Mouse (Mus musculus) T-cell, adult 2 months (primary cell): ENCODE data around the gene Kcmf1.

Experiments
- DNase-seq: peaks from one replicate; pipeline ENCODE4 v3.0.0; 2022; ENCODE audit warnings: low spot score

Kcmf1 gene

DNA sequence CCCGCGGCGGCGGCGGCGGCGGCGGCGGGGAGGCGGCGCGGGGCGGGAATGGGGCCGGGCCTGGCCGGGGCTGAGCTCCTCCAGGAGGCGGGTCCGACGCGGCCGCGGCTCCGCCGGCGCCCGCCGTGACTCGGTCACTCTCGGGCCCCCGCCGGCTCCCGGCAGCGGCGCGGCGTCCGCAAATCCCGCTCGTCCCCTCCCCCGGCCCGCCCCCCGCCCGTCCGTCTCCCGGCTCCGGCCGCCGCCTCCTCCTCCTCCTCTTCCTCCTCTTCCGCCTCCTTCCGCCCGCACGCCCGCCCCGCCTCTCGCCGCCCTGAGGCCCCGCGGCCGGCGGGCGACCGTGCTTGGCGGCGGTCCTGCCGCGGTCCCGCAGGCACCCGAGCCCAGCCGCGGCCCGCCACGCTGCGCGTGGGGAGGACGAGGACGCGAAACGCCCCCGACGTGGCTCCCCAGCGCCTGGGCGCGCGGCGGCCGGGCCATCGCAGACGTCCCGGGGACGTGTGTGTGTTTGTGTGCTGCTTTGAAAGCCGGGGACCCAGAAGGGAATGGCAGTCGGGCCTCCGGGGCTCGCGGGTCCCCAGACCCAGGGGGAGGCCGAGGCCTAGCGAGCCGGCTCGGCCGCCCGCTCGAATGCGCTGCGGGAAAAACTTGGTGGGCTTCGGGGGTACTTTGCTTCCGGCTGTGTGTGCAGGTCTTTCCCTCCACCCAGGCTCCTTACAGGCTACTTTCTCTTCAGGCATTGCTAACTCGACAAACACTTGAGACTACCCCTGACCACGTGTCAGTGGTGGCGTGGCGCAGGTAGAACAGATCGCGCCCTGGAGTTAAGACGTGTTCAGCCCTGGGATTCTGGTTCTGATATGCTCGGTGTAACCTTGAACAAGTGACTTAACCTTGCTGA is at the start of gene Kcmf1:
Gene Kcmf1, minus strand, starts transcription at position 199 of the 901 bp plus-strand sequence.
- peak; percentile 63 for DNase-seq

DNA sequence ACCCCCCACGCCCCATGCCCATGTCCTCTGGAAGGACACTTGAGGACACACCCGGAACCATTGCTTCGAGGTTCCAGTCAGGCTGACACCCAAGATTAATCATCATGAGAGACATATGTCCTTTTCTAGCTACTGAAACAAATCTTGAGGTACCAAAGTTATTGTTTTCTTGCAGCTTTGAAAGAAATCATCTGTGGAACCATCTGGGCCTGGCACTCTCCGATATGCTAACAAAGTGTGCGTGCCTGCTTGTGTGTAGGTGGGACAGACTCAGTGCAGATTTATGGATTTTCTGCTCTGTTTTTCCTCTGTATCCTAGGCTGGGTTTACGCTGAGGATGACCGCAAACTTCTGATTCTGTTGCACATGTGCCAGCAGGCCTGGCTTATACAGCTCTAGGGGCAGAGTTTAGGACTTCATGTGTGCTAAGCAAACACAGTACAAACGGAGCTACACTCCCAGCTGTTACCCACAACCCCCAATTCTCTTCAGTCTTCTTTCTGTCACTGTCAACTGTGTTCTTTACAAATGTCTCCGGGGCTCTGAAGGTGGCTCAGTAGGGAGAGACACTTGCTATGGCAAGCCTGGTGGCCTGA is 49.5 kb upstream of the Kcmf1 start:
- no peak for DNase-seq

DNA sequence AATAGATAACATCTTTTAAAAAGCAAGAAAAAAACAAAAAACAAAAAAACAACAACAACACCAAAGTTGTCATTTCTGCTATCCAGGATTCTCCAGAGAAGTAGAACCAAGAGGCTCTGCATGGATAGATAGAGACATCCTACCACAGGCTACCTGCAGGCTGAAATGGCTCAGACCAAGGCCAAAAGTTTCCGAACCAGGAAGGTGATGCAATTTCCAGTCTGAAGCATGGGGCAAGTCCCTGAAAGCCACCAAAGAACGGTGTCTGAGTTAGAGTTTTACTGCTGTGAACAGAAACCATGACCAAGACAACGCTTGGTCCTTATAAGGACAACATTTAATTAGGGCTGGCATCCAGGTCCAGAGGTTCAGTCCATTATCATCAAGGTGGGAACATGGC is 48.6 kb upstream of the Kcmf1 start:
- DNase-seq, result no peak

DNA sequence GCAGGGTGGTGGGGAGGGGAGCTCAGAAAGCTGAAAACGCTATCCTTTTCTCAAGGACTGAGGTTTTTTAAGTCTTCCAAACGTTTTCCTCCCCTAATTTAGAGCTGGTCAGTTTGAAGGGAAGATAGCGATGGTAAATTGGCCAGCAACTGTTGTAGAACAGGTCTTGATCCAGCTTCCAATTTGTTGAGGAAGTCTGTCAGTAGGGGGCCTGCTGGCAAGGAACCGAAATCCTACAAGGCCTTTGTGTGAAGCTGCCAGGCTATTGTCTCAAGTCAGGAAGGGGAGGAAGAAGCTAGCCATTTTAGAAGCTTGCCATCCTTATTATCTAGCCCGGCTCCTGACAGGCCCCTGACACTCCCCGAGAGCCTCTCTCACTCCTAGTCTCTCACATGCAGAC is 48.2 kb upstream of the Kcmf1 start:
- DNase-seq, result no peak

DNA sequence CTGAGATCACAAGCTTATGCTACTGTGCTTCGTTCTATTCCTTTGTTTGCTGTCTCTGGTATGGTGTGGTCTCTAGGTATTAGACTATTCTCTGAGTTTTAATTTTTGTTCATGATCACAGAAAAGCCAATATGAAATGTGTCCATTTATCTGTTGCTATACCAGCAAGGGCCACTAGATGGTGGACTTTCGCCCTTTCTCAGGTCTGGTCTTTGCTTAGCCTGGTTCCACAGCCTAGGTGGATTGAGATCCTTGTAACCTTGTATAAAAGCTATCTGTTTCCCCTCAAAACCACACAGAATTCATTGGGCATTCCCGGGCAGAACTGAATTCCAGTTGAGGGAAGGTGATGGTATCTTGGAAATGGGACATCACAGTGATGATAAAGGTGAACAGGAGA is 40.7 kb upstream of the Kcmf1 start:
- DNase-seq, result peak; percentile 76

DNA sequence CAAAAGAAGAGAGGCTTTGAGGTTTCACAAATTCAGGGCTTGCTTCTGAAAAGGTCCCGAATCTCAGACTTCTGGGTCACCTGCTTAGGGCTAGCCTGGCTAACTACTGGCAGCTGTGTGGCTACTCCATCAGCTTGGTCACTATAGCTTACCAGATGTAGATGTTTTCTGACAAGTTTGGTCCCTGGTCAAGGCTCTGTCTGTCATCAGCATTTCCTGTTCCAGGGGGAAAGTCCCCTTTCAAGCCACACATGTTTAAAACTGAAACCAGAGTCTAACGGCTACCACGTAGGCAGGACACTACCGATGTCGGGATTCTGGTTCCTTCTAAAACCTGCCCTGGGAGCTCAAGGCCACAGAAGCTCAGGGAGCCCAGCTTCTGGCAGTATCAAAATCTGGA is 38.1 kb upstream of the Kcmf1 start:
- DNase-seq, result peak; percentile 63

DNA sequence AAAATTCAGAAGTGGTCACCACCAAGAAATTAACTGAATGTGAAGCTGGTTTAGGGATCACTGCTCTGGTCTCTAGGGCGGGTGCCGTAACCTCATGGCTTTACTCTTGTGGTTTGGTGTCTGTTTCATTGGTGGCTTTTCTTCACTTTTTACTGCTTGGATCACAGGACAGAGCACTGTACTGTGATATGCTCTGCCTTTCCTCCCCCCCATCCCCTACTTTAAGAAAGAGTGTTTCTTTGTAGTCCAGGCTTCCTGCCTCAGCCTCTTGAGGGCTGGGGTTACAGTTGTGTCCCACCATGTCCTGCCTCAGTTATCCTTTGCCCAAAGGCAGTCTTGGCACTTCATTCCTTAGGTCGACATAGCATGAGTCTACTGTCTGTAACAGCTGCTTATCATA is 37.7 kb upstream of the Kcmf1 start:
- peak; percentile 54 for DNase-seq

DNA sequence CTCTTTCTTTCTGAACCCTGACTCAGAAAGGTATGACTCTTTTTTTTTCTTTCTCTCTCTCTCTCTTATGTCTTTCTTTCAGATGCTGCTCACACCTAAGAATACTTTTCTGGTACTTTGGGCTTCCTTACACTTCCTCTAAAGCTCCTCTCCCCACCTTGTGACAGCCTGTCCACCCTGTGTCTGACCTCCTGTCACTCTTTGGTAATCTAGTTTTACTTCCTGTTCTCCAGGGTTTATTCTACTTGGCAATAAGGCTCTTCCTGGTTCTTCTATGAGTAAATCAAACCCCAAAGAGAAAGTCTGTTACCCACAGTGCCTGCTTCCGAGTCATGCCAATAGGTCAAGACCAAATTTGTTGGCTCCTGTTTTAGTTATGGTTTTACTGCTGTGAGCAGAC is 33.2 kb upstream of the Kcmf1 start:
- no peak for DNase-seq

DNA sequence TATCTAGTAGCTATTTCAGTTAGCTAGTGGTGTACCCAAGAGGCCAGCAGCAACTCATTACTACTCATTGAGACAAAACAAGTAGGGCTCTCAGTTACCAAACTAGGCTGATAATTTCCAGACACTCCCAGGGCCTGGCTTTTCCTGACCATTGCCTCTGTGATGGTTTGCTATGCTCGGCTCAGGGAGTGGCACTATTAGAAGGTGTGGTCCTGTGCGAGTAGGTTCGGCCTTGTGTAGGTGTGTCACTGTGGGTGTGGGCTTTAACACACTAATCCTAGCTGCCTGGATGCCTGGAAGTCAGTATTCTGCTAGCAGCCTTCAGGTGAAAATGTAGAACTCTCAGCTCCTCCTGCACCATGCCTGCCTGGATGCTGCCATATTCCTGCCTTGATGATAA is 31.8 kb upstream of the Kcmf1 start:
- DNase-seq, result no peak

DNA sequence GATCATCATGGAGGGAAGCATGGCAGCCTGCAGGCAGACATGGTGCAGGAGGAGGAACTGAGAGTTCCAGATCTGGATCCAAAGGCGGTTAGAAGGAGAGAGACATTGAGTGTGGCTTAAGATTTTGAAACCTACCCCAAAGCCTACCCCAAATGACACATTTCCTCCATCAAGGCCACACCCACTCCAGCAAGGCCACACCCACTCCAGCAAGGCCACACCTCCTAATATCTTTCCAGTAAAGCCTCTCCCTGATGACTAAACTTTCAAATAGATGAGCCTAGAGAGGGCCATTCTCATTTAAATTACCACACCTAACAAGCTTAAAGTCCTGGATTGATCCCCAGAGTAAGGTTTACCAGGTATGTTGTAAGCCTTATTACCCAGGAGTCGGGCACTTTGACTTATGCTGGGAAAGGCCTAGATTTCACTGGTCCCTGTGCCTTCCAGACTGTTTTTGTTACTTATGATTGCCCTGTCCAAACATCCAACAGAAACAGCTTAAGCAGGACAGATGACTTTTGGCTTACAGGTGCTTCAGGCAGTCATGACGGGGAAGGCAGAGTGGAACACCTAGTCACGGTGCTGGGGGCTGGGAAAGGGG is 30.1 kb upstream of the Kcmf1 start:
- DNase-seq, result no peak

DNA sequence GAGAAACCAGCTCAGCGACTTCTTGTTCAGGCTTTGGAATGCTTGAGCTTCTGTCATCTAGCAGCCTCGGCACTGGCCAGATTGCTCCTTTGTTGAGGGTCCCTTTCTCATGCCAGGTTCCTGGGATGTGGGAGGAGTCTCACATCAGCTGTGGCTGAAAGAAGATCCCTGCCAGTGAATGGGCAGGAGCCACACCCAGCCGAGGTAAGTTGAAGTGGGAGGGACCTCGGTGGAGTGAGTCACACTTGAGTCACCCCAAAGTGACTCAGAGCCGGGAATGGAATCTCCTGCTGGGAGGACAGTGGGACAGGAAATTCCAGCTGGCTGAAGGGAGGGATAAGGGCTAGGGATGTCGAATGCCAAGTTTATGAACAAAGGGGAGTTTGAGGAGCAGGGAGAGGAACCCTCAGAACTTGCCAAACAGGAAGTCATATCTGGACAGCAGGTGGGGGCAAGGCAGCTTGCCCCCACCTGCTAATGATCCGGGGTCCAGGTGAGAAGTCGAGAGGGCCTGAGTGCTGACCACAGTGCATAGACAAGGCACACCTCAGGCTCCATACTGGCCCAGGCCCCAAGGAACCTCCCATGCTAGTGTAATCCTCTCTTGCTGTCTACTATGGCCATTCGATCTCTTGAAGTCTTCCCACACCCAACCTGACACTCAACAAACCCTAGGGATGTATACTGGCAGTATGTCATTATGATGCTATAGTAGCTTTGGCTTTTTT is 27.1 kb upstream of the Kcmf1 start:
- no peak for DNase-seq

DNA sequence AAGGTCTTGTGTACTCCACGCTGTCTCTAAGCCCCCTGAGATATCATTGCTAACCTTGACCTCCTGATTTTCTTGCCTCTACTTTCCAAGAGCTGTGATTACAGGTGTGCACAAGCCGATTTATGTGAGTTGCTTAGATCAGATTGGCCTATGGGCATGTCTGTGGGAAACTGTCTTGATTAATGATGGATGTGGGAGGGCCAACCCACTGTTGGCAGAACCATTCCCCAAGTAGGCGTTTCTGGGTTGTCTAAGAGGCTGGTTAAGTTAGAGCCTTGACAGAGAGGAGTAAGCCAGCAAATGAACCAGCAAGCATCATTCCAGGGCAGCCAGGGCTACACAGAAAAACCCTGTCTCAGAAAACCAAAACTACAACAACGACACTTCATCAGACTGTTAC is 26.3 kb upstream of the Kcmf1 start:
- DNase-seq, result no peak

DNA sequence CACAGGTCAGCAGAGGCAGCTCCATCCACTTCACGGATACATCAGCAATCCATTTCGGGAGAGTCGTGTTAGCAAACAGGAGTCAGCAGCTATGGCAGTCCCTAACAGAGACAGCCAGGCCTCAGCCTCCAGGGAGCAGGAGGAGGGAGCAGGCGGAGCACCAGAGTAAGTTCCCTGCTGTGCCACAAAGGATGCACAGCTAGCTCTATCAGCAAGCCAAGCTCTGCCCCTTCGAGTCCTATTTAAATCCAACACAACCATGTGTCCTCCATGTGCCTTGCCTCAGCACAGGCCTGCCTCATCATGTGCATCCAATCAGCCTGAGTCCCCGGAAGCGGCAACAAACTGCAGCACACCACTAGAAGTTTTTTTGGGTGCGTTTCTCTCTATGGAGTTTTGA is 23.6 kb upstream of the Kcmf1 start:
- no peak for DNase-seq

DNA sequence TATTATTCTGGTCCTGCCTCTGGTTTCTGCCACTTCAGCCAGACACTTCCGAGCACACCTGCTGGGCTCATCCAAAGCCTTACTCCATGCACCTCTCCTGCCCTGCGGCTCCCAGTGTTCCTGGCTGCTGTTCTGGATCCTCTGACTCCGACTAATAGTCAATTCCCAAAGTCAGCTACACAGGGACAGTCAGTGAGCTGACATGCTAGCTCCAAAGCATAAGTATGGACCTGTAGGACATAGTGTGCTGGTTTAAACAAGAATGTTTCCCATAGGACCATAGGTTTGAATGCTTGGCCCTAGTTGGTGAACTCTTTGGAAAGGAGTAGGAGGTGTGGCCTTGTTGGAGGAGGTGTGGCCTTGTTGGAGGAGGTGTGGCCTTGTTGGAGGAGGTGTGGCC is 21.3 kb upstream of the Kcmf1 start:
- no peak for DNase-seq

DNA sequence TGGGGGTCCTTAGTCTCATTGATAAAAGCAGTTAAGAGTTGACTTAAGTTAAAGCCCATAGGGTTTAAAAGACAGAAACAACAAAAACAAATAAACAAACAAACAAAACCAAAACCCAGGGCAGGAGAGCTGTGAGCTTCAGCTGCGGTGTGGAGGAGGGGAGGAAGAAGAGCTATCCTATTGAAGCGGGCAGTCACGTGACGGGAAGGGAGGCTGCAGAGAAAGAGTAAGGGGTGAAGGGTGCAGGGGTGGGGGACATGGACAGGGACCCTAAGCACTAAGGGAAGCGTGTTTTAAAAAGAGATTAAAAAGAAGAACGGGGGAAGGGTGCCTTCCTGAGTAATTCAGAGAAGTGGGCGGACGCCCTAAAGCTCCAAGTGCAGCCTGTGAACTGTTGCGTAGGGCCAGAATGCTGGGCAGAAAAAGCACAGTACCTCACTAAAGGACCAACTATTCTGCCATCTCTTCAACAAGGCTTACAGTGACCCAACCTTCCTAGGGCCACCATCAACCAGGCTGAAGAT is 18.8 kb upstream of the Kcmf1 start:
- no peak for DNase-seq

DNA sequence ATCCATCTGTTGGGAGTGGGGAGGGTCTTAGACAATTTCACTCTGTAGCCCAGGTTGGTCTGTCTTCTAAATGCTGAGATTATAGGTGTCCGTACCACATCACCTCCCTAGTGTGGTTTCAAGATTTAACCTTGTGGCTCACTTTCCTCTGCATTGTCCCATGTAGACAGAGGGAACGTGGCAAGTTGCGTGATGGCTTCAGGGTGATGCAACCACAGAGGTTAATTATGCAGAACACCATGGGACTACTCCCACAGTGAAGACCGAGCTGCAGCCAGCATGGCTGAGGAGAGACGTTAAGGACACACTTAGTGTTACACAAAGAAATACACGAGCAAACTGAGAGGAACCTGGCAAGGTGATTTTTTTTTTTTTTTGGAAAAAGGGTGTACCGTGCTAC is 16.6 kb upstream of the Kcmf1 start:
- no peak for DNase-seq

DNA sequence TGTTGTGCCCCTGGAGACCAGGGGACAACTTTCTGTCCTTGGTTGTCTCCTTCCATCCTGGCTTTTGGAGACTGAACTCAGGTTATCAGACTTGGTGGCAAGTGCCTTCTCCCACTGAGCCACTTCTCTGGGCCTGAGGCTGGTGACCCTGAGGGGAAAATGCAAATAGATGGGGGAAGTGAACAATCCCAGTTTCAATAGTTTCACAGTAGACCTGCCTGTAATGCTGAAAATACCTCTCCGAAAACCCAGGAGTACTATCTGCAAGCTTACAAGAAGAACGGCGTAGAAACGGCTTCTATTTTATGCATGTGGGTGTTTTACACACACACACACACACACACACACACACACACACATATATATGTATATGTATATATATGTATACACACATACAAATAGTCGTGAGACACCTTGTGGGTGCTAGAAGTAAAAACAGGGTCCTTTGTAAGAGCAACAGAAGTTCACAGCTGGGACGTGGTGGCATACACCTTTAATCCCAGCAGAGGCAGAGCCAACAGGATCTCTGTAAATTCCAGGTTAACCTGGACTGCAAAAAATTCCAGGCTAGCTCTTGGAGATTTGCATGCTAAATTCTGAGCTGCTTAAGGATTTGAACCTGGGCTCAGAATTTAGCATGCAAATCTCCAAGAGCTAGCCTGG is 14.4 kb upstream of the Kcmf1 start:
- DNase-seq, result no peak

DNA sequence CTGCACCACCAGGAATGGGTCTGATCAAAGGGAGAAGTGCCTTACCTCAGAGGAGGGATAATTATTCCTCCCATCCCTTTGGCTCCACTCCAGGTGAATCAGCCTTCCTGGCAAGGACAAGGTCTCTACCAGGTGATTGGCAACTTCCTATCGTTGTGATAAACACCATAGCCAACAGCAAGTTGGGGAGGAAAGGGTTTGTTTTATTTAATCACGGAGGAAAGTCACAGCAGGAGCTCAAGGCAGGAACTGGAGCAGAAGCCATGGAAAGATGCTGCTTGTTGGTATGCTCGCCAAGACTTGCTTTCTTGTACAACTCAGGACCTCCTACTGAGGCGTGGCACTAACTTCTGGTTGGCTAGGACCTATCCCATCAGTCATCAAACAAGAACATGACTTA is 11.5 kb upstream of the Kcmf1 start:
- no peak for DNase-seq

DNA sequence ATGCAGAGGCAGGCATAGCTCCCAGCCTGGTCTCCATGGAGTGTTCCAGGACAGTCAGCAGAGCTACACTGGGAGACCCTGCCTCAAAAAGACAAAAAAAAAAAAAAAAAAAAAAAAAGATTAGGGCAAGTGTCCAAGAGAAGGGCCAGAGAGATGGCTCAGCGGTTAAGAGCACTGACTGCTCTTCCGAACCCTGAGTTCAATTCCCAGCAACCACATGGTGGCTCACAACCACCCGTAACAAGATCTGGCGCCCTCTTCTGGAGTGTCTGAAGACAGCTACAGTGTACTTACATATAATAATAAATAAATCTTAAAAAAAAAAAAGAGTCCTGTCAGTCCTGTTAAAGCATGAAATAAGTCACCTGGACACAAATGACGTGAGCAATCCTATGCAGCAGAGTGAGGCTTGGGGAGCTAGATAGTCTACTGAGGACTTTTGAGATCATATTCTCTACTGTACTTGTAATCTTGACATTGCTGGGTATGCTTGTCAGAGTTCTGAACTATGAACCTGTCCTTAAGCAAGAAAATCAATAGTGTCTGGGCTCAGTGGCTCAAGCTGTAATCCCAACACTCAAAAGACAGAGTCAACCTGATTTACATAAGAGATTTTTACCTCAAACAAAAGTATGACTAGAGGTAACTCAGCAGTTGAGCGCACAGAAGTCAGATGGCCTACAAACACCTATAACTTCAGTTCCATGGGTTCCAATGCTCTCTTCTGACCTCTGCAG is 2.6 kb upstream of the Kcmf1 start:
- DNase-seq, result peak; percentile 22

DNA sequence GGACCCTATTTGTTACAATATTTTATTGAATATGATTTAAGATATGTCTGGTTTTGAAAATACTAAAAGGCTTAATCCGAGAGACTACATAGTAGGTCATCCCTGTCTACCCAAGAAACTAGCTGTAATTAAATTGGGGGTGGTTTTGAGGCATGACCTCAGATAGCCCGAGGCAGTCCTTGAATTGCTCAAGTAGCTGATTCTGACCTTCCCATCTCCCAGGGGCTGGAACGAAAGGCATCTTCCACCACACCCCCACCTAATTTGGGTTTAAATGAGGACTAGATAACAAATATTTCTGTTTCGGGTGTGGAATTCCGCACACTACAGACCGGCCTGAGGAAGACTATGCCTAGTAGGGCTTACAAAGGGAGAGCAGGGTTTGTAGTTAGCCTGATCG is 1.2 kb upstream of the Kcmf1 start:
- DNase-seq, result no peak

DNA sequence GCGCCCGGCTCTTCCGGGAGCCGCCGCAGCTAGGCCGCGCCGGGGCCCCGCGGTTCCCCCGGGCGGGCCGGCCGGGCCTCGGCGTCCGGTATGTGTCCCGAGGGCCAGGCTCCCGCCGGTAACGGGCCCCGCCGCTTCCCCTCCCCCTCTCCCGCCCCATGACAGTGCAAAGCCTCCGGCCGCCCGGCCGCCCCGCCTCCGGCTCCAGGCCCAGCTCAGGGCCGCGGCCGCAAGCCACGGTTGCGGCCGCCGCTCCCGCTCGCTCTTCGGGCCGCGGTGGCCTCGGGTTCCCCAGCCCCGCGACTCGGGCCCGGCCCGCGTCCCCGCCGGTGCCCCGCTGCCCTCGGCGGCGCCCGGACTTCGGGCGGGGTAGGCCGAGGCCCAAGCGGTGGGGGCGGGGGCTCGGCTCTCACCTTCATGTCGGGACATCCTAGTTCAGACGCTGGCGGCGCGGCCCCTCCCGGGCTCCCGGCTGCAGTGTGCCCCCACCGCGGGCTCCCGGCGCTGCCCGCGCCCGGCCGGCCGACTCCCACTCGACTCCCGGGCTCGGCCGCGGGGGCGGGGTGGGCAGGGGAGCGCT is 488 bp downstream of the Kcmf1 start:
- DNase-seq, result peak; percentile 60
